Mouse (Mus musculus) left cerebral cortex, postnatal 14 days (tissue): ENCODE data around the gene Tsnaxip1. TPM values are rescaled to one million over a fixed set of nuclear protein-coding genes. Genes with fewer than 3 reads are reported as not detected.
"Not testable (repeated sequence)": the region's sequence is repeated elsewhere in the genome, so short reads cannot be mapped to it uniquely, and the experiment has no call there.

Experiments
- DNase-seq, 2 experiments: peaks; one replicate each; pipeline ENCODE4 v3.0.0; 2021 to 2022; ENCODE audit warnings: low spot score in 2 of 2, mixed read lengths in 1 of 2
- intact Hi-C: fragments of 180-260 bp; cut with DNase I; formaldehyde crosslinking; loops from one replicate; pipeline ENCODE4 v1.15.1; 2025
- total RNA-seq, 2 experiments: library from RNA; stranded (reverse); gene quantifications; 2 replicates each; pipeline ENCODE4 v1.2.3; 2021

Gene Tsnaxip1
- total RNA-seq, 2 experiments from 2014 or later, result 0.18 TPM; not detected in 1

DNA sequence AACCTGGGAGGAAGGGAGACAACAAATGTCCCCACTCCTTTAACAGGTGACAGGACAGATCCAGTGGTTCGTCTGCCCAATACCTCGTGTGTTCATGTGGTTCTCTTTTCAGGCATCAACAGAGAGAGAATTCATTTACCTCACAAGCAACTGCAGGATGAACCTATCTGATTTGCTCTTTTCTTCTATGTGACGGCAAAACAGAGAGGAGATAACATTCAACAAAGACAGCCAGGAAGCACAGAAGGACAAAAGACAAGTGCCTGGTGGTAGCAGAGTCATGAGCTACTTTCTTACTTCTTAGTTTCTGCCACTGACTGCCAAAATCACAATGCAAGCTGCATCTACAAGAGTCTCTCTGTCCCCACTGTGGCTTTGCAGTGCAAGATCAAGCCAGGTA, 16.0 kb upstream of the Tsnaxip1 start:
- DNase-seq, result no peak
- intact Hi-C loops, result no loop called here

DNA sequence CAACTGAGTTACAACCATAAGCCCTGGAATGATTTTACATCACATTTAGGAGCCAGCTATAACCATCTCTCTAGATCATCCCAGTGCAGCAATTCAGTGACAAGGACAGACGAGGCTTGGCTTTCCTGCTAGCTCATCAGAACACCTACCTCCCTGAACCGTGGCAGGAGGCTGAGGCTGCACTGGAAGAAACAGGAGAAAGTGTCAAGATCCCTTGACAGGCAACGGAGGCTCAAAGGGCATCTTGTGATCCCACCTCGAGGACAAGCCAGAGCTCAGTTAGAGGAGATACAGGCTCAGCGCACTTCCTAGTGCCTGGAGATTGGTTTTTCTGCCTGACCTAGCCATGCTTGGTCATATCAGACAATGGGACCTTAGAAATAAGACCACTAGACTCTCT, 15.0 kb upstream of the Tsnaxip1 start:
- DNase-seq, result no peak
- intact Hi-C loops, result no loop called here

GRCm38 (mm10) chr8:105813241-105813640, 14.3 kb upstream of the Tsnaxip1 start:
- DNase-seq, result no peak
- intact Hi-C loops, result no loop called here

GRCm38 (mm10) chr8:105819659-105820058, 7.9 kb upstream of the Tsnaxip1 start:
- DNase-seq, result no peak
- intact Hi-C loops, result no loop called here

GRCm38 (mm10) chr8:105820925-105821324, 6.6 kb upstream of the Tsnaxip1 start:
- intact Hi-C loops, result no loop called here
- no peak for DNase-seq

DNA sequence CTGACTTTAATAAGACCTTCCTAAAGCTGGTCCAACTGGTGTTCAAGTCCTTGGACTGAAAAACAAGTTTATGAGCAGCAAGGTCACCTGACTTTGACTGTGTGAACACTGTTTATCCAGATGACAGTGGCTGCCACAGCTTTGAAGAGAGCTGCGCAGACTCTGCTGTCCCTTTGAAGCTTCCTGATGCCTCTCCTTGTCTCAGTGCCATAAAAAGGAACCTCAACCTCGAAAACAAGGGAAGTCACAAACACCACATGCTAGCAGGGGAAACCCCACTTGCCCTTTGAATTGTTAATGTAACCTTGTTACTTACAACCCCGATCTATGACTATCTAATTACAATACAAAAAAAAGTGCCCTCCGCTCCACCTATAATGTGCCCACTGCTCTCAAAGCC, 2.0 kb upstream of the Tsnaxip1 start:
- intact Hi-C loops, result loop anchor here (5.0 kb wide), 1 partner anchor 113 kb away; no protein-coding TSS in a partner anchor

DNA sequence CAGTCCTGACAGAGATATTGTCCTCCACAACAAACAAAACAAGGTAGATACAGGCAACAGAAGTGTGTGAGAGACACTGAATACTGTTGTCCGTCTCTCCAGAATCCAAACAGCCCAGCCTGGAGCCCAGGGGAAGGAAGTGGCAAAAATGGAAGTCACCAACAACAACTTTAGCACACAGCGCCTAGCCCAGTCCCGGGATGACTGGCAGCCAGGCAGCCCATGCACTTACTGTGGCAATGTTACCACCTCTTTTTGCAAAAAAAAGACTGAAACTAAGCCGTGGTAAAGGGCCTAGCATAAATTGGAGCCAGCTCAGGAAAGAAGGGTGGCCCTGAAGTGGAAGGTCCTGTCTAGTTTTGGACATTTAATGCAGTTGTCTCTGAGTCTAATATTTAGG, 1.2 kb upstream of the Tsnaxip1 start:
- DNase-seq, result no peak
- intact Hi-C loops, result loop anchor here (5.0 kb wide), 1 partner anchor 114 kb away; no protein-coding TSS in a partner anchor

More for the DNA sequence above, 2.0 kb upstream of the Tsnaxip1 start:
- DNase-seq, result no peak

DNA sequence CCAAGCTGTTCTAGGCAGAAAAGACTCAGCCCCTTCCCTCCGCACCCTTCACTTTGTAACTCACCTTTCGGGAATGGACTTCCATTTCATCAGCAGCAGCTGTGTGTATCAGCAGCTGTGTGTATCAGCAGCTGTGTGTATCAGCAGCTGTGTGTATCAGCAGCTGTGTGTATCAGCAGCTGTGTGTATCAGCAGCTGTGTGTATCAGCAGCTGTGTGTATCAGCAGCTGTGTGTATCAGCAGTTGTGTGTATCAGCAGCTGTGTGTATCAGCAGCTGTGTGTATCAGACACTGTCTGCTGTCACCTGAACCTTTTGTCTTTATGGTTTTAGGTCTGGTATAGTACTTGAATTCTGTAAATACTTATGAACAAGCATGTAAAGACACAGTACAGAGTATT, 6.2 kb downstream of the Tsnaxip1 start:
- intact Hi-C loops, result not testable (repeated sequence)

GRCm38 (mm10) chr8:105835318-105835717, 7.8 kb downstream of the Tsnaxip1 start:
- intact Hi-C loops, result no loop called here
- DNase-seq, result peak; percentile 63 to 68

More for the DNA sequence above, 6.2 kb downstream of the Tsnaxip1 start:
- not testable (repeated sequence) for DNase-seq

GRCm38 (mm10) chr8:105836991-105837390, 9.5 kb downstream of the Tsnaxip1 start:
- no peak for DNase-seq
- intact Hi-C loops, result no loop called here

- no peak for DNase-seq
- intact Hi-C loops, result no loop called here
Observed at GRCm38 (mm10) chr8:105839209-105839608, 11.7 kb downstream of the Tsnaxip1 start.

GRCm38 (mm10) chr8:105846678-105847077, 19.1 kb downstream of the Tsnaxip1 start:
- DNase-seq, result no peak
- intact Hi-C loops, result no loop called here

GRCm38 (mm10) chr8:105850014-105850413, 22.5 kb downstream of the Tsnaxip1 start:
- no peak for DNase-seq
- intact Hi-C loops, result no loop called here

DNA sequence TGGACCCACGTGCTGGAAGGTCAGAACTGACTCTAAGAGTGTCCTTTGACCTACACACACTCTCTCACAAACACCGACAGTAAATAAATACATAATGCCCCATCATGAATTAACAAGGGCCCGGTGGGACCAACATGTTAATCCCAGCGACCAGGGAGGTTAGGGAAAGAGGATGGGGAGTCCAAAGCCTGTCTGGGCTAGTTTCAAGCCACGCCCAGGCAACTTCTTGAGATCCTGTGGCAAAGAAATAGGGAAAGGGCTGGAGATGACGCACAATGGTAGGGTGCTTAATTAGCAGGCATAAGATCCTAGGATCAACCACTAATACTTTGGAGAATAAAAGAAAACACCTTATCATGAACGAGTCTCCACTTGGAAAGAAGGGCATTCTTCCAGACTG, 23.1 kb downstream of the Tsnaxip1 start:
- intact Hi-C loops, result no loop called here
- DNase-seq, result no peak

- intact Hi-C loops, result no loop called here
- DNase-seq, result peak; percentile 93
Observed at GRCm38 (mm10) chr8:105851651-105852143, 24.2 kb downstream of the Tsnaxip1 start.

DNA sequence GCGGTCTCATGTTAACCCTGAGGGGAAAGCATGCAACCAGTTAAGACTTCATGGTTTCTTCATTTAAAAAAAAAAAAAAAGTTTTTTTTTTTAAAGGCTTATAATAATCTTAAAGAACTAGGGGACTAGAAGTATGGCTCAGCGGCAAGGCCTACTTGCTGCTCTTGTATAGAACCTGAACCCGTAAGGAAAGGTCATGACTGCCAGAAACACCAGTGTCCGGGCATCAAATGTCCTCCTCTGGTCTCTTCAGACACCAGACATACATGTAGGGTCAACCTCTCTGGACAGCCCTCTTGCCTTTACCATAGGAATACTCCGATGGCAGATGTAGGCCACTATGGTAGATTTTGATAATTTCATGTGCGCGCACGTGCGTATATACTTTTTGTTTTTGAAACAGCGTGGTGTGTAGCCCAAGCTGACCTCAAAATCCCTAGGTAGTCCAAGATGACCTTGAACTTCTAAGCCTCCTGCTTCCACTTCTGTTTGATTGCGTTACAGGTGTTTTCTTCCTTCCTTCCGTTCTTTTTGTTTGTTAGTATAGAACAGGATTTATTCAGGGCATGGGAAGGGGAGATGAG, 24.7 kb downstream of the Tsnaxip1 start:
- intact Hi-C loops, result no loop called here
- DNase-seq, result no peak

DNA sequence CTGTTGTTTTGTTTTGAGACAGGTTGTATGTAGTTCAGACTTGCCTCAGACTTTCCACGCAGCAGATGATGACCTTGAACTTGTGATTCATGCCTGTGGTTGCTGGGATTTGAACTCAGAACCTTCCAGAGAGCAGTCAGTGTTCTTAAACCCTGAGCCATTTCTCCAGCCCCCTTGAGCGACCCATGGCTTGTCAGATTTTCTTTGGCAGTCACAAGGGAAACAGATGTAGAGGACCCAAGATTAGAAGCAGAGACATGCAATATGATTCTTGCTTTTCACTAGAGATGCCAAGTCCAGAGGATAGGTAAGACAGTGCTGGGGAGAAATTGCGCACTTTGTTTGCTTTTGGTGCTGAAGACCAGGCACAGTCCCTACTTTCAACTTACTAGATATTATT, 25.6 kb downstream of the Tsnaxip1 start, which contains the start of gene Cenpt:
Gene Cenpt (minus strand): TSS at position 101 of the 400 bp plus-strand sequence.
- intact Hi-C loops, result no loop called here
- no peak for DNase-seq

GRCm38 (mm10) chr8:105854303-105854702, 26.8 kb downstream of the Tsnaxip1 start:
- DNase-seq, result peak in 1 of 2 experiments; percentile 22
- intact Hi-C loops, result no loop called here

- DNase-seq, result peak; percentile 87 to 90
- intact Hi-C loops, result no loop called here
Observed at GRCm38 (mm10) chr8:105854715-105855216, 27.2 kb downstream of the Tsnaxip1 start, which contains the start of gene Thap11. Thap11 (plus strand) TSS chr8:105855132.

- intact Hi-C loops, result no loop called here
Observed at GRCm38 (mm10) chr8:105855248-105856167, 28.0 kb downstream of the Tsnaxip1 start.

More at GRCm38 (mm10) chr8:105855248-105856167, 28.0 kb downstream of the Tsnaxip1 start:
- peak; percentile 55 to 58 for DNase-seq
